Mouse (Mus musculus): Measurements from ENCODE around the gene Tshz2.

The Tshz2 gene

GRCm38 (mm10) chr2:169928447-169929120 lies 295.8 kb downstream of the Tshz2 start:
- DNase-seq (ENCODE audit: extremely low read depth, low read depth, low spot score), result no peak

GRCm38 (mm10) chr2:169929540-169930497 lies 297.0 kb downstream of the Tshz2 start:
- DNase-seq (ENCODE audit: extremely low read depth, low read depth, low spot score), result peak; percentile 68

GRCm38 (mm10) chr2:169935642-169936041 lies 302.8 kb downstream of the Tshz2 start:
- no peak for DNase-seq (ENCODE audit: extremely low read depth, low read depth, low spot score)

- no peak for DNase-seq (ENCODE audit: extremely low read depth, low read depth, low spot score)
These were observed 307.7 kb downstream of the Tshz2 start for GRCm38 (mm10) chr2:169940297-169941142.

GRCm38 (mm10) chr2:169943727-169944126 lies 310.9 kb downstream of the Tshz2 start:
- DNase-seq (ENCODE audit: extremely low read depth, low read depth, low spot score), result no peak

GRCm38 (mm10) chr2:169948139-169948538 lies 315.3 kb downstream of the Tshz2 start:
- DNase-seq (ENCODE audit: extremely low read depth, low read depth, low spot score), result no peak

- DNase-seq (ENCODE audit: extremely low read depth, low read depth, low spot score), result no peak
These were observed 318.2 kb downstream of the Tshz2 start for GRCm38 (mm10) chr2:169951041-169951440.

- no peak for DNase-seq (ENCODE audit: extremely low read depth, low read depth, low spot score)
These were observed 320.2 kb downstream of the Tshz2 start for GRCm38 (mm10) chr2:169952981-169953380.

- no peak for DNase-seq (ENCODE audit: extremely low read depth, low read depth, low spot score)
These were observed 326.1 kb downstream of the Tshz2 start for GRCm38 (mm10) chr2:169958736-169959573.

GRCm38 (mm10) chr2:169961463-169962230 lies 328.8 kb downstream of the Tshz2 start:
- no peak for DNase-seq (ENCODE audit: extremely low read depth, low read depth, low spot score)

- no peak for DNase-seq (ENCODE audit: extremely low read depth, low read depth, low spot score)
These were observed 329.4 kb downstream of the Tshz2 start for GRCm38 (mm10) chr2:169962231-169962600.

GRCm38 (mm10) chr2:169962776-169963175 lies 330.0 kb downstream of the Tshz2 start:
- no peak for DNase-seq (ENCODE audit: extremely low read depth, low read depth, low spot score)

GRCm38 (mm10) chr2:169970481-169970880 lies 337.7 kb downstream of the Tshz2 start:
- no peak for DNase-seq (ENCODE audit: extremely low read depth, low read depth, low spot score)

- peak; percentile 39 for DNase-seq (ENCODE audit: extremely low read depth, low read depth, low spot score)
These were observed 350.1 kb downstream of the Tshz2 start for GRCm38 (mm10) chr2:169982925-169983324.

GRCm38 (mm10) chr2:169987186-169987585 lies 354.4 kb downstream of the Tshz2 start:
- DNase-seq (ENCODE audit: extremely low read depth, low read depth, low spot score), result no peak

GRCm38 (mm10) chr2:169989186-169989585 lies 356.4 kb downstream of the Tshz2 start:
- DNase-seq (ENCODE audit: extremely low read depth, low read depth, low spot score), result no peak

GRCm38 (mm10) chr2:169990991-169991390 lies 358.2 kb downstream of the Tshz2 start:
- no peak for DNase-seq (ENCODE audit: extremely low read depth, low read depth, low spot score)

- no peak for DNase-seq (ENCODE audit: extremely low read depth, low read depth, low spot score)
These were observed 363.2 kb downstream of the Tshz2 start for GRCm38 (mm10) chr2:169995987-169996386.

- DNase-seq (ENCODE audit: extremely low read depth, low read depth, low spot score), result no peak
These were observed 363.9 kb downstream of the Tshz2 start for GRCm38 (mm10) chr2:169996501-169997237.
